9 mouse cellular contexts compared by ENCODE assay signal in the genomic region with DNA sequence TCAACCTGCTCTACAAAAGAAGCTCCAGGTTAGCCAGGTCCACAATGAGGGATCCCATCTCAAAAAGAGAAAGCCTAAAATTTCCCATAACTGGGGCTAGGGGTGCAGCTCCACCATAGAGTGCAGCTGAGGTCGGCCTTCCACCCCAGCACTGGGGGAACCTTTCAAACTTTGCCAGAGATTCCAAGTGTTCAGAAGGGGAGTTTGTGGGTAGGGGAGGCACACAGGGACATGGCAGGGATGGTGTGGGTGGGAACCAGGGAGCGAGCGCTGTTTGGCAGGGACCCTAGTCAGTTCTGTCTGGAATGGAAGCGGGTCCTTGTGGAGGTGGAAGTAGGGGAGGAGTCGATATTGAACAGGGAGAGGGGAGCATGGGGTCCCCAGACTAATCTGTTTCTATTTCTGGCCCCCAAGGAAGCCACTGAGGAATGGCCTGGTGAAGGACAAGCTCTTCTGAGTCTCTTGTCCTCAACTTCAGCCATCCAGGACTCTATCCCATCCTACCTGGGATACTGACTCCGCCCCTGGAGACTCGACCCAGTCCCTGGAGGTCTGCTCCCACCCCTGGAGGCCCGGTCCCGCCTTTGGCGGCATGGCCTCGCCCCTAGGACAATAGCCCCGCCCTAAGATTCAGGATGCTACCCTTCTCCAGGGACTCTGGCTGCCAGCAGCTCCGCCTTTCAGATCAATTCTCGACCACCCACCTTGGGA. TPM values are rescaled to one million over a fixed set of nuclear protein-coding genes. Genes with fewer than 3 reads are reported as not detected.
DNase-seq lines count a peak whose midpoint lies in the region; ATAC-seq and TF ChIP-seq lines count a peak whose summit lies in the region.
"Had no signal": no experiment of that assay in that cellular context is flagged by ENCODE, and none has a peak within 500 bp of the region (broad histone marks: within the 10 kb centered on the region; RNA-seq: fewer than 3 reads in every experiment).

A gene (plus strand): TSS at position 694 of the 711 bp plus-strand sequence.

- no peak for DNase-seq in heart, postnatal 10 days
- peak; percentile 60 for DNase-seq in ES-E14 (ENCODE audit: low read depth, low spot score)
- DNase-seq in liver, embryonic 11.5 days (ENCODE audit: low spot score) = no peak
- DNase-seq in ovary, postnatal 36 days (ENCODE audit: low spot score) = no peak
- DNase-seq in right cerebral cortex, postnatal 25 days = no peak
- no peak for DNase-seq in lung, adult 2 months

- in situ Hi-C loops in ES-E14 (cut with MboI; ENCODE audit: low sequenced_read_pairs in 2 of 2, unreplicated experiment in 2 of 2) = no loop called here

- H3K27ac ChIP-seq in heart, embryonic 14.5 days (replicated peaks in 1 of 2; ENCODE audit: control insufficient read depth in 1 of 2, insufficient read depth in 1 of 2, low read depth in 2 of 2, low read length in 2 of 2) = no peak within 1 kb of the TSS
- no peak within 1 kb of the TSS for H3K27ac ChIP-seq in ES-E14 (ENCODE audit: insufficient read depth, low read depth, low read length, poor library complexity, severe bottlenecking)
- H3K27ac ChIP-seq in forebrain, embryonic 13.5 days = no peak within 1 kb of the TSS
- peak within 1 kb of the TSS; percentile 86 for H3K27ac ChIP-seq in liver, embryonic 11.5 days (ENCODE audit: low read depth, low read length)

- no peaks in the 10 kb centered on the region for H3K9me3 ChIP-seq in heart, embryonic 14.5 days (ENCODE audit: control insufficient read depth, low read length)
- no peaks in the 10 kb centered on the region for H3K9me3 ChIP-seq in ES-E14 (ENCODE audit: control insufficient read depth, insufficient read depth, low read depth, low read length)
- no peaks in the 10 kb centered on the region for H3K9me3 ChIP-seq in forebrain, embryonic 13.5 days (replicated peaks)
- H3K9me3 ChIP-seq in liver, embryonic 11.5 days (ENCODE audit: control insufficient read depth, low read length) = no peaks in the 10 kb centered on the region; the same call in 1 of the 2 replicates

- peaks cover 6% of the 10 kb centered on the region; the same call in 1 of the 2 replicates for H3K27me3 ChIP-seq in heart, embryonic 14.5 days (ENCODE audit: control insufficient read depth, insufficient read depth, low read length)
- 0 out of 2 replicates have a peak, but pooled peaks cover 5% of the 10 kb centered on the region for H3K27me3 ChIP-seq in forebrain, embryonic 13.5 days
- no peaks in the 10 kb centered on the region; the same call in 1 of the 2 replicates for H3K27me3 ChIP-seq in liver, embryonic 11.5 days (replicated peaks; ENCODE audit: control insufficient read depth, insufficient read depth, low read length)

- no peak for TF ChIP-seq CTCF in lung, adult 2 months (IDR thresholded peaks at IDR 0.05; ENCODE audit: insufficient read depth, low read length)

- intact Hi-C loops in heart, postnatal 10 days (cut with DNase I) = no loop called here

- H3K4me2 ChIP-seq in heart, embryonic 14.5 days (ENCODE audit: low read length) = peak within 1 kb of the TSS; percentile 52
- H3K4me2 ChIP-seq in forebrain, embryonic 13.5 days = peak within 1 kb of the TSS; percentile 44
- H3K4me2 ChIP-seq in liver, embryonic 11.5 days = peak within 1 kb of the TSS; percentile 53

- 28% methylated on average over 14 of the region's 14 CpGs for WGBS in heart, embryonic 14.5 days
- WGBS in forebrain, embryonic 13.5 days = 30% methylated on average over 14 of the region's 14 CpGs
- WGBS in liver, embryonic 11.5 days = 37% methylated on average over 14 of the region's 14 CpGs
- 37% methylated on average over 14 of the region's 14 CpGs for WGBS in lung, adult 2 months

- no peak for TF ChIP-seq POLR2A in lung, adult 2 months (IDR thresholded peaks at IDR 0.05; ENCODE audit: borderline replicate concordance, extremely low read depth, low read depth, low read length)

- H3K4me1 ChIP-seq in heart, embryonic 14.5 days (ENCODE audit: control insufficient read depth in 2 of 2, insufficient read depth in 2 of 2, low read length in 2 of 2) = peaks cover 11 to 21% of the 10 kb centered on the region in 2 experiments; a peak in 3 of 4 replicates
- peaks cover 2 to 14% of the 10 kb centered on the region in 2 experiments; a peak in 2 of 4 replicates for H3K4me1 ChIP-seq in ES-E14 (ENCODE audit: control insufficient read depth in 2 of 2, insufficient read depth in 2 of 2, low read length in 2 of 2, poor library complexity in 1 of 2)
- H3K4me1 ChIP-seq in forebrain, embryonic 13.5 days = peaks cover 33% of the 10 kb centered on the region
- H3K4me1 ChIP-seq in liver, embryonic 11.5 days (replicated peaks; ENCODE audit: control insufficient read depth, insufficient read depth, low read length) = peaks cover 34% of the 10 kb centered on the region
- H3K4me1 ChIP-seq in lung, adult 2 months (ENCODE audit: control insufficient read depth, insufficient read depth, low read length) = no peaks in the 10 kb centered on the region

- H3K4me3 ChIP-seq in heart, embryonic 14.5 days (ENCODE audit: control insufficient read depth in 1 of 2, insufficient read depth in 1 of 2, low read depth in 1 of 2, low read length in 2 of 2) = peak within 1 kb of the TSS in 1 of 2 experiments; percentile 13; a peak in 1 of 4 replicates
- peak within 1 kb of the TSS; percentile 37 to 39; a peak in 3 of 4 replicates for H3K4me3 ChIP-seq in ES-E14 (ENCODE audit: insufficient read depth in 1 of 2, low read depth in 1 of 2, low read length in 2 of 2, poor library complexity in 1 of 2, severe bottlenecking in 1 of 2)
- H3K4me3 ChIP-seq in forebrain, embryonic 13.5 days = no peak within 1 kb of the TSS
- H3K4me3 ChIP-seq in liver, embryonic 11.5 days (ENCODE audit: low read depth, low read length) = peak within 1 kb of the TSS; percentile 26
- H3K4me3 ChIP-seq in lung, adult 2 months (replicated peaks; ENCODE audit: extremely low read depth, low read depth, low read length) = no peak within 1 kb of the TSS

- H3K9ac ChIP-seq in heart, embryonic 14.5 days (ENCODE audit: low read length) = peak within 1 kb of the TSS; percentile 2
- peak within 1 kb of the TSS; percentile 15 for H3K9ac ChIP-seq in ES-E14 (ENCODE audit: insufficient read depth, low read depth, low read length, poor library complexity, severe bottlenecking)
- H3K9ac ChIP-seq in forebrain, embryonic 13.5 days = peak within 1 kb of the TSS; percentile 47
- H3K9ac ChIP-seq in liver, embryonic 11.5 days (ENCODE audit: low read depth, low read length) = peak within 1 kb of the TSS; percentile 34; the same call in 1 of the 2 replicates

- H3K36me3 ChIP-seq in heart, embryonic 14.5 days (ENCODE audit: control insufficient read depth, insufficient read depth, low read length) = peaks cover 33% of the 10 kb centered on the region
- peaks cover 29% of the 10 kb centered on the region for H3K36me3 ChIP-seq in ES-E14 (ENCODE audit: control insufficient read depth, insufficient read depth, low read length, poor library complexity, severe bottlenecking)
- peaks cover 84% of the 10 kb centered on the region for H3K36me3 ChIP-seq in forebrain, embryonic 13.5 days (ENCODE audit: poor library complexity, severe bottlenecking)
- peaks cover 33% of the 10 kb centered on the region for H3K36me3 ChIP-seq in liver, embryonic 11.5 days (ENCODE audit: control insufficient read depth, insufficient read depth, low read length)

- no peak for ATAC-seq in heart, embryonic 14.5 days (ENCODE audit: insufficient number of reproducible peaks, insufficient read depth, low FRiP score, low read depth)
- ATAC-seq in forebrain, embryonic 13.5 days = no peak
- peak; percentile 23; the same call in 1 of the 2 replicates for ATAC-seq in liver, embryonic 11.5 days (replicated peaks; ENCODE audit: low FRiP score)

TF ChIP-seq in ES-E14, 5 proteins besides CTCF, POLR2A, EP300 and RAD21:
- TF ChIP-seq MAFK (IDR thresholded peaks at IDR 0.05; ENCODE audit: insufficient read depth, low read depth, low read length) = no peak
- no peak for TF ChIP-seq ZC3H11A (IDR thresholded peaks at IDR 0.05; ENCODE audit: borderline replicate concordance, low read depth, low read length)
- no peak for TF ChIP-seq CHD2 (IDR thresholded peaks at IDR 0.05; ENCODE audit: low read depth, low read length)
- no peak for TF ChIP-seq ZNF384 (IDR thresholded peaks at IDR 0.05; ENCODE audit: low read depth, low read length)
- TF ChIP-seq HCFC1 (IDR thresholded peaks at IDR 0.05; ENCODE audit: borderline replicate concordance, insufficient read depth, low read length) = no peak

RNA-seq across cellular contexts. Expression of the gene that starts here (rescaled TPM):
- polyA plus RNA-seq in heart, embryonic 14.5 days (2014; fragmentation: Nextera tagmentation; extraction: Ambion mirVana) = 0.57 TPM in 1 of 2 replicates, not detected in the other
- under 1 TPM in 1 of 2 experiments, not detected in 1; 0.20 TPM for total RNA-seq in heart, postnatal 10 days (2021)
- total RNA-seq in ES-E14 (2012; rRNA removed) = 7.5 and 24.5 TPM in 2 replicates
- polyA plus RNA-seq in forebrain, embryonic 13.5 days (2015; fragmentation: Nextera tagmentation; extraction: Ambion mirVana) = 0.89 and 2.5 TPM in 2 replicates
- polyA plus RNA-seq in liver, embryonic 11.5 days (2014; fragmentation: Nextera tagmentation; extraction: Ambion mirVana) = 1.6 and 2.6 TPM in 2 replicates
- 1.1 and 1.5 TPM in 2 replicates for polyA plus RNA-seq in lung, adult 2 months (2012; rRNA removed)
- total RNA-seq: G1E had no signal
- polyA plus RNA-seq: G1E had no signal

Comparison
In these comparisons a context has a peak if more than half of its experiments do, and no peak if none do; other contexts are left out.
1. H3K4me3 ChIP-seq: peak in ES-E14 (2 of 2) and liver, embryonic 11.5 days (single experiment); none in forebrain, embryonic 13.5 days (single experiment) and lung, adult 2 months (single experiment).
2. Peak in every context shown above with its lines, with median percentiles within 50 percentile points of each other: H3K4me2 ChIP-seq and H3K9ac ChIP-seq.